Mouse (Mus musculus) lung, embryonic 16.5 days (tissue): ENCODE data around the gene Dad1. TPM values are rescaled to one million over a fixed set of nuclear protein-coding genes. Genes with fewer than 3 reads are reported as not detected.

Experiments used
- ATAC-seq: fragments of 200-750 bp; cut with Nextera tagmentation; 2 replicates; pipeline ENCODE4 v1.8.0; 2017; ENCODE audit warnings: low read depth, mild to moderate bottlenecking, moderate library complexity
- H3K27ac ChIP-seq: fragments of 300-500 bp; sonication (generic); 2 replicates; pipeline ENCODE4 v1.5.1; 2014; ENCODE audit warnings: mild to moderate bottlenecking, control low read depth, low read length
- H3K27me3 ChIP-seq: fragments of 300-500 bp; sonication (generic); 2 replicates; pipeline ENCODE4 v1.6.1; 2014; ENCODE audit warnings: low read depth, low read length, mixed read lengths; ENCODE audit not compliant: control insufficient read depth, insufficient read depth
- H3K36me3 ChIP-seq: fragments of 300-500 bp; sonication (generic); 2 replicates; pipeline ENCODE4 v1.6.1; 2014; ENCODE audit warnings: low read length; ENCODE audit not compliant: control insufficient read depth, insufficient read depth
- H3K4me1 ChIP-seq: fragments of 300-500 bp; sonication (generic); replicated peaks from 2 replicates; pipeline ENCODE4 v1.6.1; 2014; ENCODE audit warnings: low read length, mixed read lengths; ENCODE audit not compliant: control insufficient read depth, insufficient read depth
- H3K4me2 ChIP-seq: fragments of 300-500 bp; sonication (generic); 2 replicates; pipeline ENCODE4 v1.6.1; 2014; ENCODE audit warnings: low read depth, low read length, control low read depth
- H3K4me3 ChIP-seq: fragments of 300-500 bp; sonication (generic); 2 replicates; pipeline ENCODE4 v1.5.1; 2014; ENCODE audit warnings: mild to moderate bottlenecking, low read length, control low read depth
- H3K9ac ChIP-seq: fragments of 300-500 bp; sonication (generic); 2 replicates; pipeline ENCODE4 v1.6.1; 2014; ENCODE audit warnings: low read length, control low read depth
- H3K9me3 ChIP-seq: fragments of 300-500 bp; sonication (generic); 2 replicates; pipeline ENCODE4 v1.6.1; 2016; ENCODE audit warnings: low read length; ENCODE audit not compliant: control insufficient read depth
- WGBS: fragments of 180-500 bp; shearing (Covaris S2); extraction: QIAGEN DNeasy Blood & Tissue Kit; methylation state at CpG from one replicate; pipeline ENCODE4 v1.1.7; 2014; 5-methylcytosine and 5-hydroxymethylcytosine counted together
- polyA plus RNA-seq: library from polyadenylated mRNA; unstranded; fragments of >200 nt; fragmentation: Nextera tagmentation; extraction: Ambion mirVana; gene quantifications from 2 replicates; pipeline ENCODE4 v1.2.1, GENCODE M21; 2015

The Dad1 gene
- polyA plus RNA-seq, 1 experiment from 2014 or later, result 430 TPM

GRCm38 (mm10) chr14:54187211-54187610 lies 66.7 kb downstream of the Dad1 start:
- H3K27ac ChIP-seq, result no peak overlapping the region
- WGBS, result 66% methylated on average over 6 of the region's 6 CpGs
- no peak overlapping the region for H3K9ac ChIP-seq
- ATAC-seq, result no peak
- H3K4me1 ChIP-seq, result peaks cover 4% of the 10 kb centered on the region; the same call in 1 of the 2 replicates
- H3K4me2 ChIP-seq, result no peak overlapping the region
- H3K36me3 ChIP-seq, result no peaks in the 10 kb centered on the region
- no peaks in the 10 kb centered on the region for H3K9me3 ChIP-seq
- no peaks in the 10 kb centered on the region for H3K27me3 ChIP-seq
- no peak overlapping the region for H3K4me3 ChIP-seq

Other genes starting within 250 kb of the Dad1 start
- gene Abhd4, start 84 bp upstream of the Dad1 start, polyA plus RNA-seq, result 61.5 and 67.0 TPM in 2 replicates
- not detected in 2 replicates for gene Olfr49, start 30.8 kb upstream of the Dad1 start, polyA plus RNA-seq
- 40.3 and 46.2 TPM in 2 replicates for gene Oxa1l, start 106.7 kb upstream of the Dad1 start, polyA plus RNA-seq
- gene Slc7a7, start 163.7 kb upstream of the Dad1 start, polyA plus RNA-seq, result 14.2 and 17.0 TPM in 2 replicates
- gene Mrpl52, start 172.8 kb upstream of the Dad1 start, polyA plus RNA-seq, result 258 and 287 TPM in 2 replicates
- gene Mmp14, start 177.5 kb upstream of the Dad1 start, polyA plus RNA-seq, result 176 and 183 TPM in 2 replicates
- 61.9 and 64.2 TPM in 2 replicates for gene Lrp10, start 210.0 kb upstream of the Dad1 start, polyA plus RNA-seq
- gene Rem2, start 222.0 kb upstream of the Dad1 start, polyA plus RNA-seq, result 19.6 and 22.4 TPM in 2 replicates